In the genomic region with DNA sequence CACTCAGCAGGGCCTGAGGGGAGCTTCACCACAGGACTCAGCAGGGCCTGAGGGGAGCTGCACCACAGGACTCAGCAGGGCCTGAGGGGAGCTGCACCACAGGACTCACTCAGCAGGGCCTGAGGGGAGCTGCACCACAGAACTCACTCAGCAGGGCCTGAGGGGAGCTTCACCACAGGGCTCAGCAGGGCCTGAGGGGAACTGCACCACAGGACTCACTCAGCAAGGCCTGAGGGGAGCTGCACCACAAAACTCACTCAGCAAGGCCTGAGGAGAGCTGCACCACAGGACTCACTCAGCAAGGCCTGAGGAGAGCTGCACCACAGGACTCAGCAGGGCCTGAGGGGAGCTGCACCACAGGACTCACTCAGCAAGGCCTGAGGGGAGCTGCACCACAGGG, we compare ENCODE assay signal across 7 mouse cellular contexts. TPM values are rescaled to one million over a fixed set of nuclear protein-coding genes. Genes with fewer than 3 reads are reported as not detected.
DNase-seq lines count a peak whose midpoint lies in the region; ATAC-seq and TF ChIP-seq lines count a peak whose summit lies in the region.
"Not testable (repeated sequence)": the region's sequence is repeated elsewhere in the genome, so short reads cannot be mapped to it uniquely, and the experiment has no call there.

No protein-coding gene starts in this region.

- not testable (repeated sequence) for H3K36me3 ChIP-seq in embryonic facial prominence, embryonic 13.5 days; heart, embryonic 11.5 days (ENCODE audit: control insufficient read depth, insufficient read depth, low read length); liver, adult 2 months (ENCODE audit: control insufficient read depth, insufficient read depth, low read length); macrophage (ENCODE audit: inconsistent target)
- H3K36me3 ChIP-seq in heart, embryonic 16.5 days (ENCODE audit: control insufficient read depth, insufficient read depth) = peaks cover 11% of the 10 kb centered on the region
- peaks cover 16% of the 10 kb centered on the region for H3K36me3 ChIP-seq in kidney, embryonic 15.5 days

- H3K4me3 ChIP-seq in bone marrow macrophage, adult 2 months (ENCODE audit: insufficient read depth, low read length); embryonic facial prominence, embryonic 13.5 days; heart, embryonic 11.5 days (ENCODE audit: low read depth, low read length); heart, embryonic 16.5 days (ENCODE audit: low read length); kidney, embryonic 15.5 days (replicated peaks); liver, adult 2 months (ENCODE audit: insufficient read depth, low read depth, low read length); macrophage (ENCODE audit: inconsistent target): not testable (repeated sequence)

- not testable (repeated sequence) for TF ChIP-seq POLR2A in bone marrow macrophage, adult 2 months (IDR thresholded peaks at IDR 0.05; ENCODE audit: borderline replicate concordance, low read depth, low read length); liver, adult 2 months (IDR thresholded peaks at IDR 0.05; ENCODE audit: extremely low read depth, insufficient read depth, low read length)

- peaks cover 64% of the 10 kb centered on the region for H3K4me1 ChIP-seq in bone marrow macrophage, adult 2 months (ENCODE audit: control insufficient read depth, insufficient read depth, low read length)
- H3K4me1 ChIP-seq in embryonic facial prominence, embryonic 13.5 days = peaks cover 21% of the 10 kb centered on the region; the same call in 1 of the 2 replicates
- peaks cover 81% of the 10 kb centered on the region for H3K4me1 ChIP-seq in heart, embryonic 11.5 days (ENCODE audit: control insufficient read depth, insufficient read depth, low read length)
- H3K4me1 ChIP-seq in heart, embryonic 16.5 days (ENCODE audit: control insufficient read depth, insufficient read depth, low read length) = peaks cover 88% of the 10 kb centered on the region
- H3K4me1 ChIP-seq in kidney, embryonic 15.5 days = peaks cover 48% of the 10 kb centered on the region
- peaks cover 12% of the 10 kb centered on the region; the same call in 1 of the 2 replicates for H3K4me1 ChIP-seq in liver, adult 2 months (ENCODE audit: control insufficient read depth, insufficient read depth, low read length)

- not testable (repeated sequence) for TF ChIP-seq CTCF in bone marrow macrophage, adult 2 months (IDR thresholded peaks at IDR 0.05; ENCODE audit: low read depth, low read length); liver, adult 2 months (IDR thresholded peaks at IDR 0.05; ENCODE audit: low read depth, low read length)

- peak overlapping the region; percentile 82 for H3K27ac ChIP-seq in bone marrow macrophage, adult 2 months (ENCODE audit: insufficient read depth, low read depth, low read length)
- 0 out of 2 replicates have a peak overlapping the region, but pooled peaks have one; percentile 11 for H3K27ac ChIP-seq in embryonic facial prominence, embryonic 13.5 days
- H3K27ac ChIP-seq in heart, embryonic 11.5 days (ENCODE audit: low read depth, low read length) = peak overlapping the region; percentile 66
- H3K27ac ChIP-seq in heart, embryonic 16.5 days (ENCODE audit: low read length) = peak overlapping the region; percentile 72
- peak overlapping the region; percentile 29 for H3K27ac ChIP-seq in kidney, embryonic 15.5 days
- peak overlapping the region; percentile 34 for H3K27ac ChIP-seq in liver, adult 2 months (replicated peaks; ENCODE audit: insufficient read depth, low read depth, low read length)
- peak overlapping the region; percentile 76 for H3K27ac ChIP-seq in macrophage

- H3K4me2 ChIP-seq in embryonic facial prominence, embryonic 13.5 days; heart, embryonic 11.5 days; heart, embryonic 16.5 days (ENCODE audit: low read depth, low read length); kidney, embryonic 15.5 days: not testable (repeated sequence)

- H3K9me3 ChIP-seq in embryonic facial prominence, embryonic 13.5 days; heart, embryonic 11.5 days (replicated peaks; ENCODE audit: control insufficient read depth, low read length); heart, embryonic 16.5 days (replicated peaks; ENCODE audit: control insufficient read depth, low read length); kidney, embryonic 15.5 days (replicated peaks): not testable (repeated sequence)

- H3K9ac ChIP-seq in embryonic facial prominence, embryonic 13.5 days; heart, embryonic 11.5 days (ENCODE audit: low read depth, low read length); kidney, embryonic 15.5 days; liver, adult 2 months (ENCODE audit: low read depth, low read length): not testable (repeated sequence)
- H3K9ac ChIP-seq in heart, embryonic 16.5 days (ENCODE audit: low read length) = peak overlapping the region; percentile 43

- not testable (repeated sequence) for H3K79me2 ChIP-seq in liver, adult 2 months (ENCODE audit: control insufficient read depth, insufficient read depth, low read length)
- H3K79me2 ChIP-seq in macrophage (ENCODE audit: inconsistent target) = peaks cover 77% of the 10 kb centered on the region

- not testable (repeated sequence) for ATAC-seq in embryonic facial prominence, embryonic 13.5 days (ENCODE audit: insufficient number of reproducible peaks, insufficient read depth, low FRiP score, low TSS enrichment, low read depth); heart, embryonic 11.5 days (replicated peaks; ENCODE audit: insufficient number of reproducible peaks, low FRiP score, low TSS enrichment); heart, embryonic 16.5 days (replicated peaks; ENCODE audit: extremely low read depth, insufficient read depth, low FRiP score); kidney, embryonic 15.5 days (replicated peaks; ENCODE audit: low FRiP score)

- not testable (repeated sequence) for DNase-seq in liver, adult 2 months (ENCODE audit: extremely low read depth, low read depth, low spot score)

- H3K27me3 ChIP-seq in embryonic facial prominence, embryonic 13.5 days; heart, embryonic 11.5 days (ENCODE audit: control insufficient read depth, insufficient read depth, low read length); heart, embryonic 16.5 days (ENCODE audit: control insufficient read depth, insufficient read depth, low read length); kidney, embryonic 15.5 days; liver, adult 2 months (ENCODE audit: control insufficient read depth, insufficient read depth, low read length): not testable (repeated sequence)

RNA-seq across cellular contexts. Expression of a gene that starts 29.5 kb away (rescaled TPM):
- 59.7 and 60.3 TPM in 2 replicates for polyA plus RNA-seq in bone marrow macrophage, adult 2 months (2012; ENCODE audit: insufficient read depth, insufficient read length, missing spikeins)
- 13.9 and 16.8 TPM in 2 replicates for polyA plus RNA-seq in embryonic facial prominence, embryonic 13.5 days (2015; fragmentation: Nextera tagmentation; extraction: Ambion mirVana)
- 85.4 and 91.8 TPM in 2 replicates for polyA plus RNA-seq in heart, embryonic 11.5 days (2014; fragmentation: Nextera tagmentation; extraction: Ambion mirVana)
- 99.3 and 111 TPM in 2 replicates for polyA plus RNA-seq in heart, embryonic 16.5 days (2015; fragmentation: Nextera tagmentation; extraction: Ambion mirVana)
- 56.2 and 57.8 TPM in 2 replicates for polyA plus RNA-seq in kidney, embryonic 15.5 days (2015; fragmentation: Nextera tagmentation; extraction: Ambion mirVana)
- total RNA-seq in liver, adult 2 months (2014; rRNA removed) = 2.6 and 3.0 TPM in 2 replicates
- 2.8 and 3.3 TPM in 2 replicates for polyA plus RNA-seq in liver, adult 2 months (2012; rRNA removed)
- 100 to 1,000 TPM in 13 of 26 experiments, 10 to 100 TPM in 13; 33.2 to 495 (median 91.1) TPM for total RNA-seq in macrophage (2018; cell fraction: chromatin; rRNA removed)
- total RNA-seq in macrophage (2018; cell fraction: cytosol; rRNA removed) = 100 to 1,000 TPM in 2 of 26 experiments, 10 to 100 TPM in 24; 28.4 to 135 (median 32.6) TPM
- total RNA-seq in macrophage (2018; cell fraction: nucleus; rRNA removed) = 100 to 1,000 TPM in 13 of 26 experiments, 10 to 100 TPM in 13; 41.9 to 410 (median 106) TPM
- polyA plus RNA-seq in macrophage (2018) = 32.5 to 46.6 TPM (median 34.4 TPM) in 3 replicates

RNA-seq across cellular contexts. Expression of a gene that starts 45.7 kb away (rescaled TPM):
- 2.8 and 5.4 TPM in 2 replicates for polyA plus RNA-seq in bone marrow macrophage, adult 2 months (2012; ENCODE audit: insufficient read depth, insufficient read length, missing spikeins)
- 146 and 163 TPM in 2 replicates for polyA plus RNA-seq in embryonic facial prominence, embryonic 13.5 days (2015; fragmentation: Nextera tagmentation; extraction: Ambion mirVana)
- 129 and 143 TPM in 2 replicates for polyA plus RNA-seq in heart, embryonic 11.5 days (2014; fragmentation: Nextera tagmentation; extraction: Ambion mirVana)
- 95.3 and 104 TPM in 2 replicates for polyA plus RNA-seq in heart, embryonic 16.5 days (2015; fragmentation: Nextera tagmentation; extraction: Ambion mirVana)
- 203 and 207 TPM in 2 replicates for polyA plus RNA-seq in kidney, embryonic 15.5 days (2015; fragmentation: Nextera tagmentation; extraction: Ambion mirVana)
- 1.4 and 2.8 TPM in 2 replicates for total RNA-seq in liver, adult 2 months (2014; rRNA removed)
- polyA plus RNA-seq in liver, adult 2 months (2012; rRNA removed) = 3.8 and 5.8 TPM in 2 replicates
- total RNA-seq in macrophage (2018; cell fraction: chromatin; rRNA removed) = 10 to 100 TPM in 3 of 26 experiments, 1 to 10 TPM in 23; 1.9 to 16.5 (median 4.4) TPM
- total RNA-seq in macrophage (2018; cell fraction: cytosol; rRNA removed) = 1 to 10 TPM; 1.4 to 8.4 (median 4.3) TPM
- 10 to 100 TPM in 5 of 26 experiments, 1 to 10 TPM in 21; 1.9 to 15.8 (median 5.7) TPM for total RNA-seq in macrophage (2018; cell fraction: nucleus; rRNA removed)
- polyA plus RNA-seq in macrophage (2018) = 7.1 to 11.1 TPM (median 9.0 TPM) in 3 replicates

Comparison
In these comparisons a context has a peak if more than half of its experiments do, and no peak if none do; other contexts are left out.
1. H3K27ac ChIP-seq: peak in every context shown above with its lines; median percentile 82 in bone marrow macrophage, adult 2 months; 76 in macrophage; 72 in heart, embryonic 16.5 days; 66 in heart, embryonic 11.5 days; 34 in liver, adult 2 months; 29 in kidney, embryonic 15.5 days; 11 in embryonic facial prominence, embryonic 13.5 days.